Mouse (Mus musculus) natural killer cell, adult 2 months (primary cell): ENCODE data around the gene Gnao1.

Experiments
- DNase-seq, 2 experiments: peaks; one replicate each; pipeline ENCODE4 v3.0.0; 2022; ENCODE audit warnings: low spot score in 2 of 2

The Gnao1 gene

DNA sequence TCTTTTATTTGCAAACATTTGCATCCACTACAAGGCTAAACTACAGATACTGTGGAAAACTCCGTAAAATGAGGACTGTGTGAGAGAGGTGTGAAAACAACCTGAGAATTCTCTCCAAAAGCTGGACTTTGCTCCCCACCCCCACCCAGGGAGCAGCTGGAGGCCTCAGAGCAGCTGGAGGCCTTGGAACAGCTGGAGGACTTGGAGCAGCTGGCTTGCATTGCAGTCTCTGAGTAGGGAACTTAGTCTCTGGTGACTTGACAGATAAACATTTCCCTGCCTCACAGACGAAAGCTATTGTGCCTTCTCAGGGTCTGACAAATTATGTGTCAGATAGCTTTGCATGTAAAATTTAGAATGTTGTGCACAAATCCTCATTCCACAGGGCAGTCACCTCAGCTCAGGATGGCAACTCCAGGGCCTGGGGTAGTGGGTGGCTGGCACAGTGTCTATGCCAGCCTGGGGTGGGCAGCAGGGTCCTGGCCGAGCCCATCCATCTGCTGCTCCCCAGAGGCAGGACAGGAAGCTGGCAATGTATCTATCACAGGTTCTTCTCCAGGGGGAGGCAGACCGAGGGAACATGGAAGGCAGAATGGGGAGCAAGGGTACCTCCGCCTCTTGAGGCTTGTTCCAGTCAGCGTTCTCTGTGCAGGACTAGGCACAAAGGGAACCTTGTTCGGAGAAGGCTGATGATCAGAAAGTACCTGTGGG lies 87.2 kb downstream of the Gnao1 start:
- DNase-seq: no peak

DNA sequence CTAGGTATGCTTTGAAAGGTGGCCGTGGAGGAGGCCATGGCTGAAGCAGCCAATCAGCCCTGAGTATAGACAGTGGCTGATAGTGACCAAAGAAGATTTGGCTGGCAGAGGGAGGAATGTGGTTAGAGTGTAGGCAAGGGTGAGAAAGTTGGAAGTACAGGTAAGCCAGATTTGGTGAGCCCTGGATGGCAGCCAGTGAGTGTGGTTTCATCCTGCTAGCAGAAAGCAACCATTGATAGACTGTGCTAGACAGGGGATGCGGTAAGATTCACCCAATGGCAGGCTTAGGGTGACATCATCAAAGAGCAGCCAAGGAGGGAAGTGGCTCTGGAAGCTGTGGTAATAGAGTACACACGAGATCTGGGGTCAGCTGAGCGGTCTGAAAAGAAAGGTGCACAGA lies 88.8 kb downstream of the Gnao1 start:
- DNase-seq: no peak

DNA sequence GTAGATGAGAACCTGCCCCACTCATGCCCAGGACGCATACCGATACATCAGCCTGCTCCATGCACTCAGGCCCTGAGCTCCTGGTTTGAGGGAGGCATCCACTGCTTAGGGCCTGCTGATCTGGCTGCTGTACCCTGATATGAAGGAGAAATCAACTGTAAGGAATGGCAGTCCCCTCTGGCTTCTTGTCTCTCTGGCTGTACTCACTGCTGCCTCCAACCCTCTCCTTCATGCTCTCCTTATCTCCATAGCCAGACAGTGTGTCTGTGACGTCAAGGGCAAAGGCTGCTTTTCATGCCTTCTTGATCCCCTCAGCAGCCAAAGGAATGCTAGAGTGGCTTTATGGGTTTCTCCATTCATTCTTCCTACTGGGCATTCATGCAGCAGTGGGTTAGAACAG lies 92.3 kb downstream of the Gnao1 start:
- no peak for DNase-seq

DNA sequence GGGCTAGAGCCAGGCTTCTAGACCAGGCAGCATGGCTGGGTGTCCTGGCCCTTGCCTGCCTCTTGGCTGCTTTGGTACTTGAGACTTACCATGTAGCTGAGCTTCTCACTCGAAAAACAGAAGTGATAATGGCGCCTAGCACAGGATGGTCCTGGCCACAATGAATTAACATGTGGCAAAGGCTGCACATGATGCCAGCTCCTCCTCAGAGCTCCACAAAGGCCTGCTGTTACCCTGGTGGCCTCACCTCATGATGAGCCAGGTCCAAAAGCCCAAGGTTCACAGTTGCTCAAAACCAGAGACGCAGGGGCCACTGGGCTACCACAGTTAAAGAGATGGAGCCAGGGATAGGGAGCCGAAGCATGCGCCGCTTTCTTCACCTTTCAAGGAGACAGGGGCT lies 97.2 kb downstream of the Gnao1 start:
- DNase-seq: no peak

DNA sequence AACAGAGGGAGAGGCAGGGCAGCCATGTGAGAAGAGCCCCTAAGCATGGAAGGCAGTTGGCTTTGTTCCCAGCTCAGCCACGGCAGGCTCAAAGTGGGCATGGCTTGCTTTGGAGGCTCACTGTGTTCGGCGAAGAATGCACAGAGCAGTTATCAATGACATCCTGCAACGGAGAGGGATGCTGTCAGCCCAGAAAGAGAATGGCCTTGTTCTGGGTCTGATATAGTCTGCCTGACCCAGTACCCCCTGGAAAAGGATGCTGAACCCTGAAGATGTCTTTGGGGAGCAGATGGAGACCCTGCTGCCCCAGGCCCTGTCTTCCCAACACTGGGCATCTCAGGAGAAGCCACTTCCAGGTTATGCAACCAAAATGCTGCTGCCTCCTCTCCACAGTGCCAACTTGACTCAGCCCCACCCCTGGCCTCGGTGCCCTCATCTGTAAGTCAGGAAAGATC lies 98.2 kb downstream of the Gnao1 start:
- DNase-seq: no peak

DNA sequence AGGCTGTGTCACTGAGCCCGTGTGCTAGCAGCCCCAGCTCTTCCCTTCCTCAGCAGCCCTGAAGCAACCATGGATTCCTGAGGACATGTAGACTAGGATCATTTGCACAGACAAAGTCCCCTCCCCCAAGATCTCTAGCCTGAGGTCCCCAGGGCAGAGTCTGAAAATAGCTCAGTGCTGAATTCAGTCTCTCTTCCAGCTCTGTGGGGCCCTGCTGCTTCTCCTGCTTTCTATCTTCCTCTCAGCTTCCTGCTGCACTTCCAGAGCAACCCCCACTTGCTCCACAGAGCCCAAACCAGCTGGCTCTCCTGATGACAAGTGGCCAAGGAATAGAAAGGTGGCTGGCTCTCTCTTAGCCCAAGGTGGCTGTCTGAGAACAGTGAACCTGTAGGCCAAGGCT lies 98.8 kb downstream of the Gnao1 start:
- DNase-seq: no peak

DNA sequence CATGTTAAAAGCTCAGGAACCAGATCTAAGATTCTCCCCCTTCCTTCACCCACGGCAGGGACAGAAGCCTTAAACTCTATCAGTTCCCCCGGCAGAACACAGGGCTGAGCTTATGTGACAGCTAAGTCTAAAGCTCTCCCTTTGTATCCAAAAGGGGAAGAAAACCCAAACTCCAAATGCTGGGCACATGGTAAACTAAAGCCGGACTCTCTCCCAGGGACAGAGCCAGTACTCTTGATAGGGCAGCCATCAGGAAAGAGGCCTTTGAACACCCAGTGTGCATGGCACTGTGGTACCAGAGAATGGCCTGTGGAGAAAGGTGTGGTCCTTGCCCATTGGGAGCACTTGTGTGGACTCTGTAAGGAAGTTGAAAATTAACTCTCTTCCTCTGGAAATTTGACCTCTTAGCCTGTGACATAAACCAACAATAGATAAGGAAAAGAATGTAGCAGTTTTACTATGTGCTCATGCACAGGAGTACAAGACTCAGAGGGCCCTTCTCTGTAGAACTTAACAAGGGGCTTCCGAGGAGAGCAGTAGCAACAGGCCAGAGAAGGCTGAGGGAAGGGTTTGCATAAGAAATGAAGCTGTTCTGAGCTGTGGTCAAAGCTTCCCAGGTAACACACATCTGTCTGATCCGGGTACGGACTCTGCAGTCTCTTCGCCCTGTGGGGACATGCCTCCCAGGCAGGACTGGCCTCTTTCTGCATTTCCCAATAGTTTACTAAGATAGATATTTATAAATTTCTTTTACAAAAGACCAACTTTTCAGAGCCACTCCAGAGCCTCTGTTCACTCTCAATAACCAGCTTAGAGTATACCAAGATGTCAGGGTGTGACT lies 102.2 kb downstream of the Gnao1 start:
- DNase-seq: no peak

DNA sequence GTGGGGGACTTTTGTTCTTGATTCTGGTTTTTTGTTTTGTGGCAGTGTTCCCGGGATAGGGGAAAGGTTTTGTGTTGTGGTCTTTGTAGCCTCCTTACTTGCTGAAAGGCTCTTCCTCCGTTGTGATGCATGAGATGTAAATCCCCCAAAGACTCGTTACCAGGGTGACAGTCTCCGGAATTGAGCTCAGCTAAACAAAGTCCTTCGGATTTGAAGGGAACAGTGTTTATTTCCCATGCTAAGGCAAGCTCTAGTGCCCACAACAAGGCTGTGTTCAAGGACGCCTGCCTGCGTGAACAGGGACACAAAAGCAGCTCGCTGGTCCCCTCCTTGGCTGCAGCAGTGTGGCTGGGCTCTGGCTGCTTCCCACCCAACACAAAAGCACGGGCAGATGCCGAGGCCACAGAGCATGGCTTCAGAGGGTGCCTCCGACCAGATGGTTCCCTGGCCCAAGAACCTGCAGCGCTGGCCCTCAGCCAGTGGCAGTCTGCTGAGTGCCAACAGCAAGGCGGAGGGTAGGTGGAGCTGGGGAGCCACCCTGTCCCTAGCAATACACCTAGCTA lies 108.2 kb downstream of the Gnao1 start:
- DNase-seq: no peak

DNA sequence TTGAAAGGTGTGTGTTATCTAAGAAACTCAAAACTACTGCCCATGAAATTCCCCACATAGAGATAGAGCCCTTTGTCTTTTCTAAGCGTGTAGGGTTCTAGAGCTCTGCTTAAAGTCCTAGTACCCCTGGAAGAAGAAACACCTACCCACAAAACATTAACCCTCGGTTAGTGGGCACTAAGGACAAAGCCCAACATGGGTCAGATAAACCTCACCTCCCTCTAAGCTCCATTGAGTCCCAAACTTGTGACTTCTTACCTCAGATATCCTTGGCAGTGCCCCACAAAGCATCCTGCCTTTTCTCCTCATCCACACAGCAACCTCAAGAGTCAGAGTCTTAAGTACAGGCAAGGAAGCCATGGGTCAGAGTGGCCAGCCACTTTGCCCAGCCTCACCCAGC lies 108.8 kb downstream of the Gnao1 start:
- DNase-seq: no peak

DNA sequence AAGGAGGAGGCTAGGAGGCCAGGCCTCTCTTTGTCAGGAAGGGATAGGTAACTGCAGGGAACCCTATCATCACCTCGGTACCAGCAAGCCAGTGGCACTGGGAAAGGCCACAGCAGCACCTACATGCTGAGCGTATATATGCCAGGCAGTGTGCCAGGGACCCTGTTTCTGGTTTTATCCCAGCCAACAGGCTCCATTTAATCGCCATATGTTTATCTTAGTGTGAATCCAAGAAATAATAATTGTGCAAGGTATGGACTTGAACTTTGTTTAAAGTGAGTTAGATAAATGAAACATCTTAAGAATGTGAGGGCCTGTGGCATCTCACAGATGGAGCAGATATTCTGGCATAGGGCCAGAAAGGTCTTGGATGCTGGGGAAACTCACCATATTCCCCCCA lies 109.7 kb downstream of the Gnao1 start:
- DNase-seq: no peak

DNA sequence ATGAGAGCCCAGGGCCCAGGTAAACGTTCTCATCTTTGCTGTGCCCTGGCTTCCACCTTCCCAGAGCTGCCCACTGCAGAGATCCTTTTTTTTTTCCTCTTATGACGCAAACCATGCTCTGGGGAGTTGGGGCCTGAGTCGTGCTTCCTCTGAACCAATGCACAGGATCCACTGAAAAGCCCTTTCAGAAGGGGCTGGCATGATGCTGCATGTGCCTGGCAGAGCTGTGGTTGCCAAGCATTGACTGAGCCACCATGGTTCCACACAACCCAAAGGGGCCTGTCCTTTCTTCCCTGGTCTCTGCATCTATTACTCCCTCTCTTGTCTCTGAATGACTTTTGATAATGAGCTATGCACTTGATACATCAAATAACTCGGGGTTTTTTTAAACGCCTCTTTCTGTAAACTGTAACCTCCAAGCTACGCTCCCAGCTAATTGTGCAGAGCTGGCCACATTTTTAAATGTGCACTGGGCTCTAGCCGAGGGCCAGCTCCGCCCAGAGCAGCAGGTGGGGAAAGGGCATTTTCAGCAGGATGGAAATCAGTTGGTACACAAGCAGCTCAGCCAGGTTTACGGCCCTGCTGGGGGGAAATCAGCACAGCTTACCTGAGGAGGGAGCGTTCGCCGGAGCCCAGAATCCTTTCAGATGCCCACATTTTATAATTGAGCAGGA lies 110.3 kb downstream of the Gnao1 start:
- no peak for DNase-seq

DNA sequence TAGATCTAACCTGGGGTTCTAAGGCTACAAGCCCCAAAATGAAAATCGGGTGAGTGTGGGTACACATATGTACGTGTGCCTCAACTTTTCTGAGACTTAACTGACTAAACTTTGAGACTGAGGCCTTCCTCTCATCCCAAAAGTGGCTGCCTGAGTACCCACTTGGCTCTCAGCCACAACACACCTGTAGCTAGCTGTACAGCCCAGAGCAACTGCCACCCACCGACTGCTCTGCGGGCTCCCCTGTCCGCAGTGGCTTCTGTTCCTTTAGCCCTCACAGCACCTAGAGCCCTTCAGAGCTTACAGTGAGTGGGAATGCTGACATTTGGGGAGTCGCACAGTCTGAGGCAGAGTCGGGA lies 110.8 kb downstream of the Gnao1 start:
- no peak for DNase-seq

DNA sequence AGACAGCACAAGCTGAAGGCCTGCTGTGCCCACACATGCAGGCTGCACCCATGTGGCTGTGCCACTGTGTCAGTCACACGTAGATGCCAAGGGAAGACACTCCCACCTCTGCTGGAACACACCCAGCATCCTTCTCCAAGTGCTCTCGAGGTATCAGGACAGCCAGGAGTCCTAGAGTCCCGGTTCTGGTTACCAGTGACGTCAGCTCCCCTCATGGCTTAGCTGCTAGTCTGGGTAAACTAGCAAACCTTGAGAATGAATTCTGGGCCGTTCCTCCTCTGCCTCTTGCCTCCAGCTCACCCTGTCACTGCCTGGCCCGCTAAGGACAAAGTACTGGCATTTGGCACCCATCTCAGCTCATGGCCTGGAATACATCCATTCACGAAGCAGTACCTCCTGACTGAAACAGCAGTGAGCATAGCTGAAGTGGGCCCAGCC lies 114.2 kb downstream of the Gnao1 start:
- peak; percentile 5 to 9 for DNase-seq

DNA sequence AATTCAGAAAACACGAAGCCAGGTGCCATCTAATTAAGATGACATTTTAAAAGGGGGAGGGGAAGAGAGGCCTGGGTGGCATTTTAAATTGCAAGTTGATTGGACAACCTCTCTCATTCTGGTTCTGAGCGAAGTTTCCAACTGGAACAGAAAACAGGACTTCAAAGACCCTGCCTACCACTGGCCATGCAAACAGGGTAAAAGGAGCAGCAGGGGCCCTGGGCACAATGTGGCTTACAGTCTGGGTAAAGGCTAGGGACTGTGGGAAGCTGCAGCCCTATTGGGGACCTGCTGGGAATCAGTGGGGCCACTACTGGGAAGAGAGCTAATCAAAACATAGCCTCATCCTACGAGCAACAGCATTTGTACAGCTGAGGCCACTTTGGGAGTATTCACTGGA lies 115.7 kb downstream of the Gnao1 start:
- DNase-seq: no peak

DNA sequence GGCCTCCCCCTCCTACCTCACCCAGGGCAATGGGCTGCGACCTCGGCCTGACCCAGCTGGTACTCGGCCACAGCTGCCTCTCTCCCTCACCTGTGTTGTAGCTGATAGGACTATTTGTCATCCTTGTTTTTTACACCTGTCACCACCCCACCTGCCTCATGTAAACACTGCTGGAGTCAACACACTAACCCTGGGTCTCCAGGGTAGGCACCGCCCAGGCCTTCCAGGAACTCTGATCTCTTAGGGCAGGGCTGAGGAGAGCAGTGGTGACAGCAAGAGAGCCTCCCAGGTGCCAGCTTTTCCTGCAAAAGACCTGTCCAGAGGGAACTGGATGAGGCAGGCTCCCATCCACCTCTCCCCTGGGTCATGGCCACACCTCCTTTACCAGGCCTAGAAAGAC lies 119.5 kb downstream of the Gnao1 start:
- no peak for DNase-seq

DNA sequence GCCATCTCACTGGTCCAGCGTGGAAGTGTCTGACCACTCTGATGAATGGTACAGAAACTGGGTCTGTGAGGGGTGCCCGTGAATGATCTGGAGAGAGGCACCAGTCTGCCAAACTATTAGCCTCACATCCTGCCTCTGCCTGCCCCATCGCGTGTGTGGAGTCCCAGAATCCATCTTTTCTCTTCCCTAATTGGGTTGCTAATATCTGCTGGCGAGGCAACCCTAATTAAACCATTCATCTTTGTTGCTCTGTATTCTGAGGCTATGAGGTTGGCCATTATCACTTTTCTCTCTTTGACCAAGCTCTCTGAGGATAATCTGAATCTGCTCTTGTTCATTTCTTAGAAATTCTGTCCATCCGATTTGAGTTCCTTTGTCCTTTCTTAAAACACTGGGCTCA lies 121.6 kb downstream of the Gnao1 start:
- DNase-seq: no peak

DNA sequence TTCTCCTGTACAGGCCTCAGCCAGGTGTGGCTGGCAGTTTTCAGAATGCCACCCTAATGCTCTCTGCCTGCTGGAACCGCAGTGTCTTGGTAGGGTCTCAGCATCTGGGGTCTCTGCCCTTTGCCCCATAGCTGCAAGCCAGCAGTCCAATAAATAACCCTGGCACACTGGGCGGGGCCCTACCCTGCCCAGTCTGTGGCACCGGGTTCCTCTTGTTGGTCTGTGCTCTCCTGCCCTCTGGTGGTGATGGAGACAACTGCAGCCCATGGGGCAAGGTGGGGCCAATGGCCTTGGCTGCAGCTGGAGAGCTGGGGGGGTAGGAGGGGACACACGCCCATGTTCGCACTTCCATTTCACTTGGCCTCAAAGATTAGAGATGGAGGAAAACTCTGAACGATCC lies 123.1 kb downstream of the Gnao1 start:
- peak; percentile 38 to 66 for DNase-seq

DNA sequence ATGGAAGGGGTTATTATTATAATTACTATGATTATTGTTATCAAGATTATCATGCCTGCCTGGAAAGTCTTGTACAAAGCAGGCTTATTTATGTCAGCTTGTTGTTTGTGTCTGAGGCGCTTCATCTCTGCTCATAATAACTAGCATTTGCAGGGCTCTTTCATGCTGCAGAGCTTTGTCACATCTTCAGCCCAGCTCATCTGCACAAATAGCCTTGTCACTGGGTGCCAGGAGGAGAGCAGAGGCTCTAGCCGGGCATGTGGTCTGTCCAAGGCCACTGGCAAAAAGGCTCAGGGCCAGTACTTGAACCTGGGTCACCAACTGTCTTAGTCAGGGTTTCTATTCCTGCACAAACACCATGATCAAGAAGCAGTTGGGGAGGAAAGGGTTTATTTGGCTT lies 123.5 kb downstream of the Gnao1 start:
- DNase-seq: no peak

DNA sequence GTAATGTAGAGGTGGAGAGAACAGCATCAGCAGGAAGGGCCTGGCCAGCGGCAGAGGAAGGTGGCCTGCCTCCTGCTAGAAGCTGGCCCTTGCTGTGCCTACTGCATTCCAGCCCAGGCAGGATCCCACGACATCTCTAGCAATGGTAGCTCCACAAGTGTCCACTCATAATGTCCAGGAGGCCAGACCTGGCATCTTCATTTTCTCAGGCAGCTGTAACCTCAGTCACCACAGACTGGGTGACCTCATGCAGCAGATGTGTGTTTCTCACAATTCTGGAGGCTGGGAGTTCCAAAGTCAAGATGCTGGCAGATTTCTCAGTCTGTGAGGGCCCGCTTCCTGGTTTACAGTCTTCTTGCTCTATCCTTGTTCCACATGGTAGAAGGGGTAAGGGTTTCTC lies 128.4 kb downstream of the Gnao1 start:
- DNase-seq: no peak

DNA sequence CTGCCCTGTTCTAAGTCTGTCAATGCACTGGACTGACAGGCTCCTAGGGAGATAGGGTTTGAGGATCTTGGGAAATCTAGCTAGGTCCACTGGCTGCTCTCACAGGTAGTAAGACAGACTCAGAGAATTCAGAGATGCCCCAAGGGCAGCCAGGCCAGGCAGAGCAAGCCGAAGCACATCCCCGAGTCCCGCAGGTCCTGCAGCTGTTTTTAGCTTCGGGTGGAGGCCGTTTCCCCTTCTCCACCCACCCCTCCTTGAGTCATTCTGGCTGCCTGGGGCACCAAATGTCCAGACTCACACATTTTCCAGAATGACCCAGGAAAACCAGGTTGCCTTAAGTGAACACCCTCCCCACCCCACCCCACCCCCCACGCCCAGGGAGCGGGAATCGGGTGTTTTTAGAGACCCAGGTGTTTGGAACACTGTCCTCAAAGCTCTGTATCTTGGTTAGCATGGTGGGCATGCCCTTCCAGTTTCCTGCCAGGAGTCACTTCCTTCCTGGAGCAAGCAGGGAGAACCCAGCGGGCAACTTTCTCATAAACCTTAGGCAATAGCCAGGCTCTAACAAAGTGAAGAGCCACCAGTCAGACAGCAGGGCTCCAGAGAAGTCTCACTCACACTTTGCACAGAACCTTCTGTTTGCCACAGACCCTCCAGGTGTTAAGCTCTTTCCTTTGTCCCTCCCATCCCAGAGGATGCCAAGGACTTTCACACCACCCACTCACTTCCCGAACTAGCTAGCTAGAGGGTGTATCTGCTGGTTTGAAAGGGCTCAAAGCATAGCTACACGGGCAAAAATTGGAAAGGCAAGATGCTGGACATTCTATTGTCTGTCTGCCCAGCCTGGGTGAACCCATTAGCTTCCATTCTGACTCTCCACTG lies 131.0 kb downstream of the Gnao1 start:
- DNase-seq: no peak

DNA sequence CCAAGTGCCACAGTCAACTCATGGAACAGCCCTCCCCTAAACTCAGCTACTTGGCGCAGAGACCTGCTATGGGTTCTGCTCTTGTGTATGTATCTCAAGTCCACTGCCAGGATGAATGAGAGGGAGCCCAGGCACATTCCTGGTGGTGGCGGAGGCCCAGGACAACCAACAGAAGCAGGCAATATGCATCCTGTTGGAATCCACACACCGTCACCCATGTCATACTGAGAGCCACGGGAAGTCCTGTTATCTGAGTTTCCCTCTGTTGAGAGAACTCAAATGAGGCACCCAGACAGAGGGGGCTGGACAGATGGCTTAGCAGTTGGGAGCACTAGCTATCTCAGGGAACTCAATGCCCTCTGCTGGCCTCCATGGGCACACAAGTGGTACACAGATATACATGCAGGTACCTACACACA lies 131.9 kb downstream of the Gnao1 start:
- DNase-seq: no peak
